Mouse (Mus musculus): ENCODE data around the gene Ckap2.
"Not testable (repeated sequence)": the region's sequence is repeated elsewhere in the genome, so short reads cannot be mapped to it uniquely, and the experiment has no call there.

GRCm38 (mm10) chr8:22136462-22136861 lies 49.2 kb downstream of the Ckap2 start:
- not testable (repeated sequence) for TF ChIP-seq POLR2A (IDR thresholded peaks at IDR 0.05; ENCODE audit: low read depth, low read length); NELFE (IDR thresholded peaks at IDR 0.05; ENCODE audit: low read depth, low read length); EP300 (IDR thresholded peaks at IDR 0.05; ENCODE audit: low read length); ZC3H11A (IDR thresholded peaks at IDR 0.05; ENCODE audit: low read depth, low read length); CTCF (conservative IDR thresholded peaks at IDR 0.05 in 1 of 2, IDR thresholded peaks at IDR 0.05 in 1 of 2; ENCODE audit: low read depth in 2 of 2, low read length in 2 of 2); HCFC1 (IDR thresholded peaks at IDR 0.05; ENCODE audit: low read depth, low read length); JUN (IDR thresholded peaks at IDR 0.05; ENCODE audit: insufficient read depth, low read depth, low read length); MAX (IDR thresholded peaks at IDR 0.05; ENCODE audit: low read length); KAT2A (IDR thresholded peaks at IDR 0.05; ENCODE audit: insufficient replicate concordance, low read length)
